Mouse (Mus musculus): ENCODE measurements around the gene Crybg3. TPM values are rescaled to one million over a fixed set of nuclear protein-coding genes. Genes with fewer than 3 reads are reported as not detected.
A peak's percentile ranks its signal among the peaks of the same experiment; 100 is the strongest.

The Crybg3 gene
- polyA plus RNA-seq, 1 experiment from 2014 or later, result 3.1 TPM

GRCm38 (mm10) chr16:59569837-59570236 lies 30.9 kb downstream of the Crybg3 start:
- no peak for TF ChIP-seq CTCF (IDR thresholded peaks at IDR 0.05; ENCODE audit: low read depth)
- no peak overlapping the region for H3K4me2 ChIP-seq (replicated peaks; ENCODE audit: low read depth)
- H3K4me1 ChIP-seq (replicated peaks; ENCODE audit: control insufficient read depth, insufficient read depth, low read length), result no peaks in the 10 kb centered on the region
- no peak overlapping the region for H3K4me3 ChIP-seq (ENCODE audit: low read depth, low read length)
- H3K9ac ChIP-seq (ENCODE audit: low read depth, low read length), result no peak overlapping the region
- H3K9me3 ChIP-seq (ENCODE audit: control insufficient read depth), result no peaks in the 10 kb centered on the region
- H3K27ac ChIP-seq (ENCODE audit: low read depth, low read length), result no peak overlapping the region
- ATAC-seq, result no peak
- H3K36me3 ChIP-seq (ENCODE audit: control insufficient read depth, insufficient read depth), result peaks cover 5% of the 10 kb centered on the region
- no peaks in the 10 kb centered on the region for H3K27me3 ChIP-seq (replicated peaks; ENCODE audit: control insufficient read depth, insufficient read depth, low read length)
- 68% methylated on average over 8 of the region's 8 CpGs for WGBS

- no peak for ATAC-seq
- 50% methylated on average over 10 of the region's 10 CpGs for WGBS
- Histone ChIP-seq H3K27me3 (replicated peaks; ENCODE audit: control insufficient read depth, insufficient read depth, low read length) (no peaks in the 10 kb centered on the region), H3K4me3 (ENCODE audit: low read depth, low read length) (no peak overlapping the region), H3K27ac (ENCODE audit: low read depth, low read length) (no peak overlapping the region), H3K9me3 (ENCODE audit: control insufficient read depth) (no peaks in the 10 kb centered on the region), H3K4me1 (replicated peaks; ENCODE audit: control insufficient read depth, insufficient read depth, low read length) (no peaks in the 10 kb centered on the region), H3K4me2 (replicated peaks; ENCODE audit: low read depth) (no peak overlapping the region), H3K36me3 (ENCODE audit: control insufficient read depth, insufficient read depth) (peaks cover 5% of the 10 kb centered on the region), H3K9ac (ENCODE audit: low read depth, low read length) (no peak overlapping the region)
- TF ChIP-seq CTCF (IDR thresholded peaks at IDR 0.05; ENCODE audit: low read depth), result no peak
These were observed 32.9 kb downstream of the Crybg3 start for GRCm38 (mm10) chr16:59567721-59568381.

GRCm38 (mm10) chr16:59566437-59566836 lies 34.3 kb downstream of the Crybg3 start:
- no peak overlapping the region for H3K4me3 ChIP-seq (ENCODE audit: low read depth, low read length)
- no peak for TF ChIP-seq CTCF (IDR thresholded peaks at IDR 0.05; ENCODE audit: low read depth)
- no peaks in the 10 kb centered on the region for H3K27me3 ChIP-seq (replicated peaks; ENCODE audit: control insufficient read depth, insufficient read depth, low read length)
- H3K4me2 ChIP-seq (replicated peaks; ENCODE audit: low read depth), result no peak overlapping the region
- no peaks in the 10 kb centered on the region for H3K4me1 ChIP-seq (replicated peaks; ENCODE audit: control insufficient read depth, insufficient read depth, low read length)
- peaks cover 5% of the 10 kb centered on the region for H3K36me3 ChIP-seq (ENCODE audit: control insufficient read depth, insufficient read depth)
- no peak for ATAC-seq
- no peaks in the 10 kb centered on the region for H3K9me3 ChIP-seq (ENCODE audit: control insufficient read depth)
- 84% methylated on average over 4 of the region's 4 CpGs for WGBS
- H3K27ac ChIP-seq (ENCODE audit: low read depth, low read length), result no peak overlapping the region
- no peak overlapping the region for H3K9ac ChIP-seq (ENCODE audit: low read depth, low read length)

- Histone ChIP-seq H3K9ac (ENCODE audit: low read depth, low read length) (no peak overlapping the region), H3K27ac (ENCODE audit: low read depth, low read length) (no peak overlapping the region), H3K4me2 (replicated peaks; ENCODE audit: low read depth) (no peak overlapping the region), H3K4me1 (replicated peaks; ENCODE audit: control insufficient read depth, insufficient read depth, low read length) (no peaks in the 10 kb centered on the region), H3K9me3 (ENCODE audit: control insufficient read depth) (no peaks in the 10 kb centered on the region), H3K4me3 (ENCODE audit: low read depth, low read length) (no peak overlapping the region), H3K27me3 (replicated peaks; ENCODE audit: control insufficient read depth, insufficient read depth, low read length) (no peaks in the 10 kb centered on the region), H3K36me3 (ENCODE audit: control insufficient read depth, insufficient read depth) (peaks cover 5% of the 10 kb centered on the region)
- no peak for ATAC-seq
- 88% methylated on average over 2 of the region's 2 CpGs for WGBS
- no peak for TF ChIP-seq CTCF (IDR thresholded peaks at IDR 0.05; ENCODE audit: low read depth)
These were observed 35.1 kb downstream of the Crybg3 start for GRCm38 (mm10) chr16:59565631-59566030.

GRCm38 (mm10) chr16:59564025-59564424 lies 36.8 kb downstream of the Crybg3 start:
- TF ChIP-seq CTCF (IDR thresholded peaks at IDR 0.05; ENCODE audit: low read depth), result no peak
- Histone ChIP-seq H3K27ac (ENCODE audit: low read depth, low read length) (no peak overlapping the region), H3K9ac (ENCODE audit: low read depth, low read length) (no peak overlapping the region), H3K4me2 (replicated peaks; ENCODE audit: low read depth) (no peak overlapping the region), H3K4me1 (replicated peaks; ENCODE audit: control insufficient read depth, insufficient read depth, low read length) (no peaks in the 10 kb centered on the region), H3K36me3 (ENCODE audit: control insufficient read depth, insufficient read depth) (peaks cover 5% of the 10 kb centered on the region), H3K27me3 (replicated peaks; ENCODE audit: control insufficient read depth, insufficient read depth, low read length) (no peaks in the 10 kb centered on the region), H3K9me3 (ENCODE audit: control insufficient read depth) (no peaks in the 10 kb centered on the region), H3K4me3 (ENCODE audit: low read depth, low read length) (no peak overlapping the region)
- ATAC-seq, result no peak
- WGBS, result 92% methylated on average over 5 of the region's 5 CpGs

GRCm38 (mm10) chr16:59559300-59560200 lies 41.2 kb downstream of the Crybg3 start:
- no peaks in the 10 kb centered on the region for H3K4me1 ChIP-seq (replicated peaks; ENCODE audit: control insufficient read depth, insufficient read depth, low read length)
- TF ChIP-seq CTCF (IDR thresholded peaks at IDR 0.05; ENCODE audit: low read depth), result no peak
- H3K27ac ChIP-seq (ENCODE audit: low read depth, low read length), result no peak overlapping the region
- ATAC-seq, result no peak
- no peak overlapping the region for H3K9ac ChIP-seq (ENCODE audit: low read depth, low read length)
- no peaks in the 10 kb centered on the region for H3K27me3 ChIP-seq (replicated peaks; ENCODE audit: control insufficient read depth, insufficient read depth, low read length)
- H3K36me3 ChIP-seq (ENCODE audit: control insufficient read depth, insufficient read depth), result no peaks in the 10 kb centered on the region
- no peaks in the 10 kb centered on the region for H3K9me3 ChIP-seq (ENCODE audit: control insufficient read depth)
- whole genome bisulfite sequencing, result 56% methylated on average over 22 of the region's 22 CpGs
- H3K4me3 ChIP-seq (ENCODE audit: low read depth, low read length), result no peak overlapping the region
- H3K4me2 ChIP-seq (replicated peaks; ENCODE audit: low read depth), result peak overlapping the region; percentile 21; the same call in 1 of the 2 replicates

Data from intestine, postnatal 0 days (tissue).